Mouse (Mus musculus) gastrocnemius, postnatal 4 days (tissue): ENCODE data around the gene Xlr4b. TPM values are rescaled to one million over a fixed set of nuclear protein-coding genes. Genes with fewer than 3 reads are reported as not detected.
A peak's percentile ranks its signal among the peaks of the same experiment; 100 is the strongest.
"Not testable (repeated sequence)": the region's sequence is repeated elsewhere in the genome, so short reads cannot be mapped to it uniquely, and the experiment has no call there.

Source experiments
- DNase-seq, 2 experiments: peaks; one replicate each; pipeline ENCODE4 v3.0.0; 2021 to 2022; ENCODE audit warnings: low spot score in 2 of 2, mixed read lengths in 2 of 2
- long read RNA-seq, 2 experiments: library from polyadenylated mRNA; stranded (forward); transcript quantifications; one replicate each; pipeline ENCODE4 v2.0.0; 2021
- total RNA-seq, 2 experiments: library from RNA; stranded (reverse); gene quantifications; 2 replicates each; pipeline ENCODE4 v1.2.3; 2021

Gene Xlr4b
- total RNA-seq: under 1 TPM in 1 of 2 experiments, not detected in 1; 0.20 TPM
- long read RNA-seq, experiment 1: 0 reads
- long read RNA-seq, experiment 2, partial matches to known transcripts: 0 of 1 reads
- long read RNA-seq, experiment 2, other reads (novel, unspliced or antisense): 1 of 1 reads

DNA sequence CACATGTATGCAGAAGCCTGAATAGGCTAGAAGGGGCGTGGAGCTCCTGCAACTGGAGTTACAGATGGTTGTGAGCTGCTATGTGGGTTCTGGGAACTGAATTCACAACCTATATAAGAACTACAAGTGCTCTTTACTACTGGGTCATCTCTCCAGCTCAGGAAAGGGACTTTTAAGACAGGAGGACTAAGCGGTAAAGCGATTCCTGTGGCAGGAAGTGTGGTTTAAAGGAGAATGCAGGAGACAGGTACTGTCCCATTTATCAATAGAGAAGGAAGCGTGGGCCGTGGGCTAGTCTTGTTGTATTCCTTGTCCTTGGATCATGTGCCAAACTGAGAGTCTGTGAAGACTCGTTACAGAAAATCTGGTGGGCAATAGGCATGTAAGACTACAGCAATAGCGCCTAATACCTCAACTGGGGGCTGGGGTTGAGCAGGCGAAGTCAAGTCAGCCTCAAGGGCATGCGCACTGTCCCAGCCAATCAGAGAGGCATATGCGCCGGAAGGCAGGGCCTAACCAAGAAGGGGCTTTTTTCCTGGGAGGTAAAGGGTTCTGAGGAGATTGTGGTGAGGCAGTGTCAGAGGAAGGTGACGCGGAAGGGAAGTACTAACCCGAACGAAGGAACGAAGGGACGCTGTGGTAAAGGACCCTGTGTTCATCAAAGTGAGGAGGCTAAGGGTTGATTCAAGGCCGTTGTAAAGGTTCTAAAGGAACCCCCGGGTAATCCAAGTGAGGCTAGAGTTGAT is at the start of gene Xlr4b:
Xlr4b (plus strand) TSS at position 515 of the 746 bp plus-strand sequence.
- not testable (repeated sequence) for DNase-seq

DNA sequence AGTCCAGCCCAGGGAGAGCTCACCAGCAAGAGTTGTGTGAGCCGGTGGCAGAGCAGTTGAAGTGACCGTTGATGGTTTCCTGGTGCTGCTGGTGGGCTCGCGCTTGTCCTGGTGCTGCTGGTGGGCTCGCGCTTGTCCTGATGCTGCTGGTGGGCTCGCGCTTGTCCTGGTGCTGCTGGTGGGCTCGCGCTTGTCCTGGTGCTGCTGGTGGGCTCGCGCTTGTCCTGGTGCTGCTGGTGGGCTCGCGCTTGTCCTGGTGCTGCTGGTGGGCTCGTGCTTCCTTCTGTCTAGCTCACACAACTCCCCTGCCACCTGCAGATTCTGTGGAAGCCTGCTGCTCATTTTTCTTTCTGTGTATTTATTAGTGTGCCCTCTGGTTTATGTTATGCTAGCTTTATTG is 37.2 kb upstream of the Xlr4b start, which contains the start of gene Spin2d:
Spin2d (minus strand) TSS at position 101 of the 400 bp plus-strand sequence.
- not testable (repeated sequence) for DNase-seq

DNA sequence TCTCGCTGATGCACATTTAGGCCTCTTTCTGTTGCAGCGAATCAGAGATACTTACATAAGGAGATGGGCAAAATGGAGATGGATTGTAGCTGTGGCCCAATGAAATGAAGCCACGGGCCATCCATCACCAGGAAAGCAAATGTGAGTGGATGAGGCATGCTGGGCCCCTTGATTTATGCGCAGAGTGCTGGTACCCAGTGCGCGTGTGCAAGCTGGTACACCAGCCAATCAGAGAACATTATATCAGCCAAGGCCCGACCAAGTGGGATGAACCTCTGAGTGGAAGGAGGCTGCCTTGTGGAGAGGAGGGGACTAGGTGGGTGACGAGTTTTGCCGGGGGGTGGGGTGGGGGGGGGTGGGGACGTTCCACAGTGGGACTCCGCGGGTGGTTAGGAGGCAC is 22.2 kb upstream of the Xlr4b start, which contains the start of gene Xlr3b:
Xlr3b (plus strand) TSS at position 274 of the 400 bp plus-strand sequence.
- DNase-seq: not testable (repeated sequence)

DNA sequence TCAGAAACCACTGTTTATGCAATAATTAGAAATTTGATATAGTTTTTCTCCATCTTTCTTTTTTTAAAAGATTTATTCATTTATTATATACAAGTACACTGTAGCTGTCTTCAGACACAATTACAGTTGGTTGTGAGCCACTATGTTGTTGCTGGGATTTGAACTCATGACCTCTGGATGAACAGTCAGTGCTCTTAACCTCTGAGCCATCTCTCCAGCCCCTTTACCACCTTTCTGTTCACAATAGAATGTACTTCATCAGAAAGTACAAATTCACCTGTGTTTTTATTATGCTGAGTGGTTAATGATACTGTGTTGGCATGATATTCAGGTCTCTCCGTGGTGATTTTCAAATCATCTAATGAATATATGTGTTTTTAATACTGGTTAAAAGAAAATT is 11.2 kb downstream of the Xlr4b start:
- no peak for DNase-seq

- DNase-seq: peak; percentile 34 to 60
Measured at GRCm38 (mm10) chrX:73227914-73228605, 13.9 kb downstream of the Xlr4b start, which contains the start of gene F8a. Gene F8a (plus strand): TSS chrX:73228291.

DNA sequence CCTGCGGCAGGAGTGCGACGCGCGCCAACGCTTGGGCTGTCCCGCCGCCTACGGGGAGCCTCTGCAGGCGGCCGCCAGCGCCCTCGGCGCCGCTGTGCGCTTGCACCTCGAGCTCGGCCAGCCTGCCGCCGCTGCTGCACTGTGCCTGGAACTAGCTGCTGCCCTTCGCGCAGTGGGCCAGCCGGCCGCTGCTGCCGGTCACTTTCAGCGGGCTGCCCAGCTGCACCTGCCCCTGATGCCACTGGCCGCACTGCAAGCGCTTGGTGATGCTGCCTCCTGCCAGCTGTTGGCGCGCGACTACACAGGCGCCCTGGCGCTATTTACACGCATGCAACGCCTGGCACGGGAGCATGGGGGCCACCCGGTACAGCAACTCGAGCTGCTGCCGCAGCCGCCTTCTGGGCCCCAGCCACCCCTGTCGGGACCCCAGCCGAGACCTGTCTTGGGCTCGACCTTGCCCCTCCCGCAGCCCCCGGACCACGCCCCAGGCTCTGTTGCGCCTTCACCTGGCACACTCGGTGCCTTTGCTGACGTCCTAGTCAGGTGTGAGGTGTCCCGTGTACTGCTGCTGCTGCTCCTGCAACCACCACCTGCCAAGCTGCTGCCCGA is 14.6 kb downstream of the Xlr4b start:
- peak; percentile 17 to 54 for DNase-seq

DNA sequence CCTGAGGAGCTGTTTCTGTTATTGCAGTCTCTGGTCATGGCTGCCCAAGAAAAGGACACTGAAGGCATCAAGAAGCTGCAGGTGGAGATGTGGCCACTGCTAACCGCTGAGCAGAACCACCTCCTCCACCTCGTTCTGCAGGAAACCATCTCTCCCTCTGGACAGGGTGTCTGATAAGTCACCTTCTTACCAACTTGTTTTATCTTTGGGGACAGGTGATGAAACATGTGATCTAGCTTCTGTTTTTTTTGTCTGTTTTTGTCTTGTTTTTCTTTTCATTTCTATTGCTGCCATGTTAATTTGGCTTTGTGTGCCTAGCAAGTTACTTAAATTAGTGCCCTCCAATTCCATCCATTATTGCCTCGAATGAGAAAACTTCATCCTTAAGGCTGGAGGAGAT is 15.2 kb downstream of the Xlr4b start:
- no peak for DNase-seq

DNA sequence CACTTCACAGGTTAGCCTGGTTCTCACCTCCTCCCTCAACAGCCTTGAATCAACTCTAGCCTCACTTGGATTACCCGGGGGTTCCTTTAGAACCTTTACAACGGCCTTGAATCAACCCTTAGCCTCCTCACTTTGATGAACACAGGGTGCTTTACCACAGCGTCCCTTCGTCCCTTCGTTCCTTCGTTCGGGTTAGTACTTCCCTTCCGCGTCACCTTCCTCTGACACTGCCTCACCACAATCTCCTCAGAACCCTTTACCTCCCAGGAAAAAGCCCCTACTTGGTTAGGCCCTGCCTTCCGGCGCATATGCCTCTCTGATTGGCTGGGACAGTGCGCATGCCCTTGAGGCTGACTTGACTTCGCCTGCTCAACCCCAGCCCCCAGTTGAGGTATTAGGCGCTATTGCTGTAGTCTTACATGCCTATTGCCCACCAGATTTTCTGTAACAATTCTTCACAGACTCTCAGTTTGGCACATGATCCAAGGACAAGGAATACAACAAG is 28.7 kb downstream of the Xlr4b start, which contains the start of gene Xlr4c:
Xlr4c (minus strand) TSS at position 310 of the 505 bp plus-strand sequence.
- DNase-seq: not testable (repeated sequence)

DNA sequence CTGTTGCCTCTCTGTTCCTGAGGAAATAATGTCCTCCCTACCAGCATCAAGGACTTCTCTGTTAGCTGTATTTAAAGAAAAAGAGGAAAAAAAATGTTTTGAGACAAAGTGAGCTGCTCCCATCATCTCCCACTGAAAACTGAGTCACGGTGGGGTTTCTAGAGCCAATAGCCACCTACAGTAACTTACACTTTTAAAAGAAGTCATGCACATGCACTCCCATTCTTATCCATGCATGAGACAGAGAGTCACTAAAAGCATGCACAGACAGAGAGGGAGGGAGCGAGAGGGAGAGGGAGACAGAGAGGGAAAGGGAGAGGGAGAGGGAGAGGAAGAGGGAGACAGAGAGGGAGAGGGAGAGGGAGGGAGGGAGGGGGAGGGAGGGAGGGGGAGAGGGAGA is 48.3 kb downstream of the Xlr4b start:
- DNase-seq: not testable (repeated sequence)

- DNase-seq: not testable (repeated sequence)
Measured at GRCm38 (mm10) chrX:73265270-73265669, 51.1 kb downstream of the Xlr4b start, which contains the start of gene Xlr3c. Gene Xlr3c (minus strand): TSS chrX:73265390.

Other genes with a start within 250 kb of the Xlr4b start
- gene Zfp185, start 227.0 kb upstream of the Xlr4b start, total RNA-seq: 10 to 100 TPM; 13.9 to 21.5 TPM
- gene Pnma5, start 177.2 kb upstream of the Xlr4b start, total RNA-seq: under 1 TPM in 1 of 2 experiments, not detected in 1; 0.12 TPM
- not detected for gene Pnma3, start 149.5 kb upstream of the Xlr4b start, total RNA-seq
- gene Xlr4a, start 131.9 kb upstream of the Xlr4b start, total RNA-seq: under 1 TPM in 1 of 2 experiments, not detected in 1; 0.26 TPM
- under 1 TPM; 0.54 to 0.88 TPM for gene Xlr3a, start 117.2 kb upstream of the Xlr4b start, total RNA-seq
- under 1 TPM in 1 of 2 experiments, not detected in 1; 0.15 TPM for gene Gm14685, start 97.3 kb upstream of the Xlr4b start, total RNA-seq
- not detected for gene Xlr5b, start 65.5 kb upstream of the Xlr4b start, total RNA-seq
- not detected for gene DXBay18, start 64.9 kb upstream of the Xlr4b start, total RNA-seq
- not detected for gene Spin2d, start 37.3 kb upstream of the Xlr4b start, total RNA-seq
- gene Xlr3b, start 22.1 kb upstream of the Xlr4b start, total RNA-seq: 10 to 100 TPM in 1 of 2 experiments, under 1 TPM in 1; 0.93 to 11.6 TPM
- 1 to 10 TPM; 6.8 to 7.2 TPM for gene F8a, start 14.0 kb downstream of the Xlr4b start, total RNA-seq
- under 1 TPM in 1 of 2 experiments, not detected in 1; 0.49 TPM for gene Xlr4c, start 28.8 kb downstream of the Xlr4b start, total RNA-seq
- not detected for gene Xlr3c, start 51.1 kb downstream of the Xlr4b start, total RNA-seq
- not detected for gene Xlr5a, start 78.6 kb downstream of the Xlr4b start, total RNA-seq
- gene Xlr5c, start 78.6 kb downstream of the Xlr4b start, total RNA-seq: not detected
- not detected for gene Gm45015, start 122.5 kb downstream of the Xlr4b start, total RNA-seq
- gene Zfp275, start 128.3 kb downstream of the Xlr4b start, total RNA-seq: 10 to 100 TPM; 24.3 to 26.3 TPM
- gene Gm18336, start 184.4 kb downstream of the Xlr4b start, total RNA-seq: not detected
- gene Zfp92, start 196.8 kb downstream of the Xlr4b start, total RNA-seq: not detected
- gene Trex2, start 221.0 kb downstream of the Xlr4b start, total RNA-seq: not detected
- 10 to 100 TPM; 23.3 to 27.7 TPM for gene Haus7, start 244.7 kb downstream of the Xlr4b start, total RNA-seq